Mouse (Mus musculus): ENCODE data around the gene Gbf1. TPM values are rescaled to one million over a fixed set of nuclear protein-coding genes. Genes with fewer than 3 reads are reported as not detected.
"Not testable (repeated sequence)": the region's sequence is repeated elsewhere in the genome, so short reads cannot be mapped to it uniquely, and the experiment has no call there.

Gbf1 gene
- total RNA-seq (2021), result 10 to 100 TPM; 47.4 to 48.3 TPM
- long read RNA-seq, experiment 1, partial matches to known transcripts, result 30 of 39 reads
- long read RNA-seq, experiment 1, other reads (novel, unspliced or antisense), result 8 of 39 reads
- long read RNA-seq, experiment 2, partial matches to known transcripts, result 26 of 29 reads
- long read RNA-seq, experiment 2, other reads (novel, unspliced or antisense), result 3 of 29 reads

GRCm38 (mm10) chr19:46152127-46152803 lies at the start of gene Gbf1:
Gbf1 (plus strand) TSS chr19:46152509.
- DNase-seq, result peak; percentile 97

- DNase-seq, result no peak
Observed at GRCm38 (mm10) chr19:46103437-46104186, 48.7 kb upstream of the Gbf1 start.

GRCm38 (mm10) chr19:46104187-46104557 lies 48.1 kb upstream of the Gbf1 start:
- DNase-seq, result no peak

- DNase-seq, result no peak
Observed at GRCm38 (mm10) chr19:46110214-46110613, 42.1 kb upstream of the Gbf1 start.

GRCm38 (mm10) chr19:46110781-46111180 lies 41.5 kb upstream of the Gbf1 start:
- DNase-seq, result no peak

GRCm38 (mm10) chr19:46114617-46115016 lies 37.7 kb upstream of the Gbf1 start:
- DNase-seq, result no peak

GRCm38 (mm10) chr19:46119458-46119857 lies 32.9 kb upstream of the Gbf1 start:
- DNase-seq, result no peak

GRCm38 (mm10) chr19:46120872-46121271 lies 31.4 kb upstream of the Gbf1 start:
- no peak for DNase-seq

- DNase-seq, result no peak
Observed at GRCm38 (mm10) chr19:46123876-46124275, 28.4 kb upstream of the Gbf1 start.

- DNase-seq, result no peak
Observed at GRCm38 (mm10) chr19:46124651-46125050, 27.7 kb upstream of the Gbf1 start.

- no peak for DNase-seq
Observed at GRCm38 (mm10) chr19:46126301-46126700, 26.0 kb upstream of the Gbf1 start.

GRCm38 (mm10) chr19:46129737-46130136 lies 22.6 kb upstream of the Gbf1 start:
- DNase-seq, result not testable (repeated sequence)

GRCm38 (mm10) chr19:46131283-46131682 lies 21.0 kb upstream of the Gbf1 start:
- DNase-seq, result no peak

GRCm38 (mm10) chr19:46131694-46132525 lies 20.4 kb upstream of the Gbf1 start, which contains the start of gene Elovl3:
Elovl3 (plus strand) TSS chr19:46131897.
- DNase-seq, result peak; percentile 37

GRCm38 (mm10) chr19:46132577-46132976 lies 19.7 kb upstream of the Gbf1 start:
- DNase-seq, result no peak

GRCm38 (mm10) chr19:46135297-46135696 lies 17.0 kb upstream of the Gbf1 start:
- DNase-seq, result peak; percentile 79

- DNase-seq, result peak; percentile 86
Observed at GRCm38 (mm10) chr19:46135789-46136638, 16.3 kb upstream of the Gbf1 start.

- peak; percentile 50 for DNase-seq
Observed at GRCm38 (mm10) chr19:46136639-46137580, 15.4 kb upstream of the Gbf1 start.

- no peak for DNase-seq
Observed at GRCm38 (mm10) chr19:46140324-46140723, 12.0 kb upstream of the Gbf1 start.

GRCm38 (mm10) chr19:46141091-46141490 lies 11.2 kb upstream of the Gbf1 start:
- peak; percentile 28 for DNase-seq

Data from gastrocnemius, postnatal 25 days (tissue).